Mouse (Mus musculus): ENCODE results near the gene Smco2. TPM values are rescaled to one million over a fixed set of nuclear protein-coding genes. Genes with fewer than 3 reads are reported as not detected.

The Smco2 gene
- not detected for total RNA-seq (2023)

GRCm38 (mm10) chr6:146850050-146850449 is at the start of gene Smco2:
TSS of gene Smco2 (plus strand) at chr6:146850104.

GRCm38 (mm10) chr6:146887958-146888659 is 38.2 kb downstream of the Smco2 start, which contains the start of gene Ppfibp1:
TSS of gene Ppfibp1 (plus strand) at chr6:146888487.

Other genes starting within 250 kb of the Smco2 start
- 10 to 100 TPM; 34.0 to 43.2 TPM for gene Med21, start 207.6 kb upstream of the Smco2 start, total RNA-seq (2023)
- gene Tm7sf3, start 207.3 kb upstream of the Smco2 start, total RNA-seq (2023), result 10 to 100 TPM; 22.5 to 23.5 TPM
- gene Stk38l, start 125.1 kb upstream of the Smco2 start, total RNA-seq (2023), result 10 to 100 TPM in 1 of 2 experiments, 1 to 10 TPM in 1; 7.5 to 10.1 TPM
- under 1 TPM in 1 of 2 experiments, not detected in 1; 0.47 TPM for gene Arntl2, start 54.0 kb upstream of the Smco2 start, total RNA-seq (2023)
- gene Ppfibp1, start 38.4 kb downstream of the Smco2 start, total RNA-seq (2023), result 1 to 10 TPM; 3.4 to 5.8 TPM
- not detected for gene 1700034J05Rik, start 104.3 kb downstream of the Smco2 start, total RNA-seq (2023)
- gene Rep15, start 182.5 kb downstream of the Smco2 start, total RNA-seq (2023), result under 1 TPM in 1 of 2 experiments, not detected in 1; 0.20 TPM
- gene Mrps35, start 192.7 kb downstream of the Smco2 start, total RNA-seq (2023), result 10 to 100 TPM; 23.4 to 26.4 TPM
- gene Mansc4, start 236.9 kb downstream of the Smco2 start, total RNA-seq (2023), result not detected
- 1 to 10 TPM; 2.8 to 4.2 TPM for gene Klhl42, start 241.3 kb downstream of the Smco2 start, total RNA-seq (2023)

Measured in neutrophil, adult 59 days (primary cell).